Mouse (Mus musculus) heart, embryonic 16.5 days (tissue): ENCODE measurements around the gene Nelfa. TPM values are rescaled to one million over a fixed set of nuclear protein-coding genes. Genes with fewer than 3 reads are reported as not detected.

Source experiments
- ATAC-seq: fragments of 200-750 bp; cut with Nextera tagmentation; replicated peaks from 2 replicates; pipeline ENCODE4 v1.8.0; 2017; ENCODE audit warnings: moderate number of reproducible peaks; ENCODE audit not compliant: insufficient read depth, low FRiP score; ENCODE audit errors: extremely low read depth
- H3K27ac ChIP-seq: fragments of 300-500 bp; sonication (generic); 2 replicates; pipeline ENCODE4 v1.5.1; 2014; ENCODE audit warnings: mild to moderate bottlenecking, low read length, control low read depth, moderate library complexity
- H3K27me3 ChIP-seq: fragments of 300-500 bp; sonication (generic); 2 replicates; pipeline ENCODE4 v1.6.1; 2014; ENCODE audit warnings: low read length, mixed read lengths; ENCODE audit not compliant: control insufficient read depth, insufficient read depth
- H3K36me3 ChIP-seq: fragments of 300-500 bp; sonication (generic); 2 replicates; pipeline ENCODE4 v1.6.1; 2014; ENCODE audit not compliant: control insufficient read depth, insufficient read depth
- H3K4me1 ChIP-seq: fragments of 300-500 bp; sonication (generic); 2 replicates; pipeline ENCODE4 v1.6.1; 2014; ENCODE audit warnings: low read length, mixed read lengths; ENCODE audit not compliant: control insufficient read depth, insufficient read depth
- H3K4me2 ChIP-seq: fragments of 300-500 bp; sonication (generic); 2 replicates; pipeline ENCODE4 v1.6.1; 2014; ENCODE audit warnings: low read depth, mild to moderate bottlenecking, control low read depth, low read length
- H3K4me3 ChIP-seq: fragments of 300-500 bp; sonication (generic); 2 replicates; pipeline ENCODE4 v1.5.1; 2014; ENCODE audit warnings: mild to moderate bottlenecking, control low read depth, low read length
- H3K9ac ChIP-seq: fragments of 300-500 bp; sonication (generic); 2 replicates; pipeline ENCODE4 v1.6.1; 2014; ENCODE audit warnings: low read length, control low read depth
- H3K9me3 ChIP-seq: fragments of 300-500 bp; sonication (generic); replicated peaks from 2 replicates; pipeline ENCODE4 v1.6.1; 2016; ENCODE audit warnings: low read length; ENCODE audit not compliant: control insufficient read depth
- WGBS: fragments of 180-500 bp; shearing (Covaris S2); extraction: QIAGEN DNeasy Blood & Tissue Kit; methylation state at CpG from one replicate; pipeline ENCODE4 v1.1.7; 2014; 5-methylcytosine and 5-hydroxymethylcytosine counted together
- polyA plus RNA-seq: library from polyadenylated mRNA; unstranded; fragments of >200 nt; fragmentation: Nextera tagmentation; extraction: Ambion mirVana; gene quantifications from 2 replicates; pipeline ENCODE4 v1.2.1, GENCODE M21; 2015

Nelfa gene
- 31.0 and 32.9 TPM in 2 replicates for polyA plus RNA-seq

- H3K4me1 ChIP-seq, result peaks cover 19% of the 10 kb centered on the region
- WGBS, result under 1% methylated on average over 61 of the region's 61 CpGs
- peaks cover 16% of the 10 kb centered on the region for H3K36me3 ChIP-seq
- peak; percentile 97 for ATAC-seq
- H3K4me3 ChIP-seq, result peak within 1 kb of the TSS; percentile 98
- H3K27me3 ChIP-seq, result no peaks in the 10 kb centered on the region
- H3K27ac ChIP-seq, result peak within 1 kb of the TSS; percentile 94
- H3K9me3 ChIP-seq, result 0 out of 2 replicates have a peak, but pooled peaks cover 2% of the 10 kb centered on the region
- peak within 1 kb of the TSS; percentile 95 for H3K9ac ChIP-seq
- H3K4me2 ChIP-seq, result peak within 1 kb of the TSS; percentile 91
These were observed at the start of gene Nelfa for GRCm38 (mm10) chr5:33936120-33936707. TSS of gene Nelfa (minus strand) at chr5:33936413.

GRCm38 (mm10) chr5:33983309-33984121, 47.3 kb upstream of the Nelfa start, which contains the start of gene Gm1673:
TSS of gene Gm1673 (plus strand) at chr5:33983433.
- Histone ChIP-seq H3K4me1 (peaks cover 8% of the 10 kb centered on the region), H3K9me3 (no peaks in the 10 kb centered on the region), H3K36me3 (no peaks in the 10 kb centered on the region), H3K27me3 (no peaks in the 10 kb centered on the region), H3K27ac (peak within 1 kb of the TSS; percentile 21; the same call in 1 of the 2 replicates), H3K4me2 (peak within 1 kb of the TSS; percentile 98), H3K9ac (peak within 1 kb of the TSS; percentile 79), H3K4me3 (peak within 1 kb of the TSS; percentile 85)
- ATAC-seq, result peak; percentile 84
- under 1% methylated on average over 76 of the region's 88 CpGs for WGBS

GRCm38 (mm10) chr5:33982731-33983259, 46.6 kb upstream of the Nelfa start:
- peak overlapping the region; percentile 98 for H3K4me2 ChIP-seq
- no peaks in the 10 kb centered on the region for H3K27me3 ChIP-seq
- H3K27ac ChIP-seq, result no peak overlapping the region
- no peaks in the 10 kb centered on the region for H3K36me3 ChIP-seq
- peak overlapping the region; percentile 79 for H3K9ac ChIP-seq
- H3K4me3 ChIP-seq, result peak overlapping the region; percentile 85
- 5% methylated on average over 26 of the region's 26 CpGs for WGBS
- peaks cover 8% of the 10 kb centered on the region for H3K4me1 ChIP-seq
- H3K9me3 ChIP-seq, result no peaks in the 10 kb centered on the region
- peak; percentile 5; the same call in 1 of the 2 replicates for ATAC-seq

DNA sequence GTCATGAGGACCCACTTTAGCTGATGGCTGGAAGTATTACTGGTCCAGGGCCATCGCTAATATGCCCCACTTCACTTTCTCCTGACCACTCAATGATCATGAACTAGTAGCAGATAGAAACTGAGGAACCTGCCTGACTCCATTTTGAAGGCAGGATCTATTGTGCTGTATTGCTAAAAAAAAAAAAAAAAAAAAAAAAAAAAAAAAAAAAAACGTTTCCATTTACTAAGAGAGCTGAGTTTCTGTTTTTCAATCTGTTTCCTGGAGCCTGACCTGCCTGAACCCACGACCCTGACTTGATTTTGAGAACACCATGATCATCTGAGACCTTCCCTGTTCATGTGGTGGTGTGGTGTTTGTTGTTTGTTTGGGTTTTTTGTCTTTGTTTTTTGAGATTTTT, 40.1 kb upstream of the Nelfa start:
- Histone ChIP-seq H3K27me3 (no peaks in the 10 kb centered on the region), H3K36me3 (no peaks in the 10 kb centered on the region), H3K9ac (no peak overlapping the region), H3K4me2 (no peak overlapping the region), H3K27ac (no peak overlapping the region), H3K4me3 (no peak overlapping the region), H3K4me1 (no peaks in the 10 kb centered on the region), H3K9me3 (no peaks in the 10 kb centered on the region)
- ATAC-seq, result no peak
- 38% methylated on average over 3 of the region's 3 CpGs for WGBS

DNA sequence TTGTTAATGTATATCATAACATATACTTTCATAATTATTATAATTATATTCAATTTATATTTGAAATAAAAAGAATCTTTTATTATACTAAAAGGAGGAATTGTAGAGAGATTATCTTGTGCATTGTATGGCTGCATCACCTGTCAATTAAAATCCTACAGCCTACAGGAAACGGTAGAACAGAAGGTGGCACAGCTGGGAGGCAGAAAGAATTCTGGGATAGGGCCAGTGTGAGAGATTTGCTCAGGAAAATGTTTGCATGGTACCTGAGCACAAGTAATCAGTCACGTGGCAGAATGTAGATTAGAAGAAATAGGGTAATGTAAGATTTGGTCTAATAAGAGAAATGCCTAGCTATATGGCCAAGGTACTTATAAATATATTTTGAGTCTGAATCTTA, 38.5 kb upstream of the Nelfa start:
- Histone ChIP-seq H3K27ac (no peak overlapping the region), H3K9me3 (no peaks in the 10 kb centered on the region), H3K9ac (no peak overlapping the region), H3K4me2 (no peak overlapping the region), H3K4me3 (no peak overlapping the region), H3K36me3 (no peaks in the 10 kb centered on the region), H3K27me3 (no peaks in the 10 kb centered on the region), H3K4me1 (no peaks in the 10 kb centered on the region)
- 53% methylated on average over 2 of the region's 2 CpGs for WGBS
- no peak for ATAC-seq

DNA sequence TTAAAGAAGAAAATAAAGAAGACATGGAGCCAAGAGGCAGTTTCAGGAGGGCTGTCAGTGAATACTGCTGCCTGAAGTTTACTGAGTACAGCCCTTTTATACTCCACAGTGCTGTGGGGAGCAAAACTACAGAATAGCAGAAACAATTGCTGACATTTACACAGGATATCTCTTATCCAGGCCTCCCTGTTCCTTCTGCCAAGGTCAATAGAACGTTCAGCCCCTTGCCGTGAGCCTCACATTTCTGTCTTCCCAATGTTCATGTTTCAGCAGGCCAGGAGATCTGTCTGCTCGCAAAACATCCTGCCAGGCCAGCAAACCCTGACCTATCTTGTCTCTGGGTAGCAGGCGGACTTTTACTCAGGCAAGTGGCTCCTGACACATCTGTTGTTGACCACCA, 23.2 kb upstream of the Nelfa start:
- Histone ChIP-seq H3K27ac (peak overlapping the region; percentile 48), H3K9me3 (peaks cover 5% of the 10 kb centered on the region; the same call in 1 of the 2 replicates), H3K36me3 (no peaks in the 10 kb centered on the region), H3K9ac (no peak overlapping the region), H3K4me1 (no peaks in the 10 kb centered on the region), H3K4me2 (no peak overlapping the region), H3K27me3 (no peaks in the 10 kb centered on the region), H3K4me3 (no peak overlapping the region)
- peak; percentile 83 for ATAC-seq
- 60% methylated on average over 4 of the region's 4 CpGs for WGBS

DNA sequence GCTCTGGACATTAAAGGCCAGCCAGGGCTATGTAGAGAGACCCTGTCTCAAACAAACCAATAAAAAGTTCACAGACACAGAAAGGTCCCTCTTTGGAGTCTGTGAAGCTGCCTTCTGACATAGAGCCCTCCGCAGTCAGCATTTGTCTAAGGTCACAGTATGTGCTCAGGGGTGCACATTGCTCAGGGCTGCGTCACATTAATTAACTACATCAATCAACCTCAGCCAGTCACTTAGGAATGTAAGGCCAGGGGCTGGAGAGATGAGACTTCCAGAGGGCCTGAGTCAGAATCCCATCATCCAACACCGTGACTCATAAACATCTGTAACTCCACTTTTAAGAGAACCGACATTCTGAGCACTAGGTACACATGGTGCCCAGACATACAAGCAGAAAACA, 19.7 kb upstream of the Nelfa start:
- H3K27me3 ChIP-seq, result no peaks in the 10 kb centered on the region
- no peak for ATAC-seq
- H3K27ac ChIP-seq, result no peak overlapping the region
- H3K36me3 ChIP-seq, result no peaks in the 10 kb centered on the region
- H3K4me3 ChIP-seq, result no peak overlapping the region
- 70% methylated on average over 4 of the region's 4 CpGs for WGBS
- H3K4me1 ChIP-seq, result no peaks in the 10 kb centered on the region
- no peak overlapping the region for H3K9ac ChIP-seq
- H3K9me3 ChIP-seq, result peaks cover 16% of the 10 kb centered on the region
- no peak overlapping the region for H3K4me2 ChIP-seq

DNA sequence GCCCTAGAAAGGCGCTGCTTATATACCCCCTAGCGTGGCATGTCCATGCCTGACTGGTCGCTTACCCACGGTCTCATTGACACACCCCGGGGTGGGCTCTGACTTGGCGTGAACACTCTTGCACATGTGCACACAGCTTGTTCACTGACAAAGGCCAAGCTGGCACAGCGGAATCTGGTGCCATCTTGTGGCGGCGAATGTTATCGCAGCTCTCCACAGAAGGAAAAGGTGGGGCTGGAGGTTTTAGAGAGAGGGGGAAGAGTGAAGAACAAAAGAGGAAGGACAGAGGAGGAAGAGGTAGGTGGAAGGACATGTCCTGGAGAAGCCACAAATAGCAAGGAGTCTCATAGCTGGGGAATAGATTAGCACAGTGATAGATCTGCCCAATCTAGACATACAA, 18.1 kb upstream of the Nelfa start:
- Histone ChIP-seq H3K4me3 (peak overlapping the region; percentile 10; the same call in 1 of the 2 replicates), H3K27ac (no peak overlapping the region), H3K9ac (no peak overlapping the region), H3K4me2 (0 out of 2 replicates have a peak overlapping the region, but pooled peaks have one; percentile 29), H3K27me3 (no peaks in the 10 kb centered on the region), H3K36me3 (no peaks in the 10 kb centered on the region), H3K4me1 (no peaks in the 10 kb centered on the region), H3K9me3 (peaks cover 16% of the 10 kb centered on the region)
- no peak; the same call in 1 of the 2 replicates for ATAC-seq
- 34% methylated on average over 10 of the region's 10 CpGs for WGBS
